Mouse (Mus musculus): ENCODE data around the gene Cyp2e1. TPM values are rescaled to one million over a fixed set of nuclear protein-coding genes. Genes with fewer than 3 reads are reported as not detected.

The Cyp2e1 gene
- polyA plus RNA-seq (2012; ENCODE audit: low replicate concordance) = not detected in 2 replicates

GRCm38 (mm10) chr7:140763447-140764020 is at the start of gene Cyp2e1:
Gene Cyp2e1 (plus strand): TSS chr7:140763739.

GRCm38 (mm10) chr7:140787406-140788052 is 24.0 kb downstream of the Cyp2e1 start, which contains the start of gene Syce1:
Gene Syce1 (minus strand): TSS chr7:140787852.

GRCm38 (mm10) chr7:140821653-140822329 is 58.3 kb downstream of the Cyp2e1 start, which contains the start of gene Zfp941:
Gene Zfp941 (minus strand): TSS chr7:140822178.

Other genes with a start within 250 kb of the Cyp2e1 start
- not detected in 2 replicates for gene Olfr538, start 195.9 kb upstream of the Cyp2e1 start, polyA plus RNA-seq (2012; ENCODE audit: low replicate concordance)
- not detected in 2 replicates for gene Olfr46, start 162.5 kb upstream of the Cyp2e1 start, polyA plus RNA-seq (2012; ENCODE audit: low replicate concordance)
- not detected in 2 replicates for gene Olfr61, start 134.8 kb upstream of the Cyp2e1 start, polyA plus RNA-seq (2012; ENCODE audit: low replicate concordance)
- gene Olfr53, start 117.3 kb upstream of the Cyp2e1 start, polyA plus RNA-seq (2012; ENCODE audit: low replicate concordance) = not detected in 2 replicates
- gene Olfr539, start 103.8 kb upstream of the Cyp2e1 start, polyA plus RNA-seq (2012; ENCODE audit: low replicate concordance) = 0.01 TPM in 1 of 2 replicates, not detected in the other
- not detected in 2 replicates for gene Olfr45, start 81.8 kb upstream of the Cyp2e1 start, polyA plus RNA-seq (2012; ENCODE audit: low replicate concordance)
- not detected in 2 replicates for gene Olfr541, start 66.5 kb upstream of the Cyp2e1 start, polyA plus RNA-seq (2012; ENCODE audit: low replicate concordance)
- gene Syce1, start 24.1 kb downstream of the Cyp2e1 start, polyA plus RNA-seq (2012; ENCODE audit: low replicate concordance) = 0.18 TPM in 1 of 2 replicates, not detected in the other
- not detected in 2 replicates for gene Zfp941, start 58.4 kb downstream of the Cyp2e1 start, polyA plus RNA-seq (2012; ENCODE audit: low replicate concordance)
- not detected in 2 replicates for gene Urah, start 71.3 kb downstream of the Cyp2e1 start, polyA plus RNA-seq (2012; ENCODE audit: low replicate concordance)
- gene Scgb1c1, start 81.8 kb downstream of the Cyp2e1 start, polyA plus RNA-seq (2012; ENCODE audit: low replicate concordance) = not detected in 2 replicates
- gene Odf3, start 84.1 kb downstream of the Cyp2e1 start, polyA plus RNA-seq (2012; ENCODE audit: low replicate concordance) = not detected in 2 replicates
- gene Gm45785, start 92.6 kb downstream of the Cyp2e1 start, polyA plus RNA-seq (2012; ENCODE audit: low replicate concordance) = not detected in 2 replicates
- 84.4 and 159 TPM in 2 replicates for gene Ric8a, start 93.2 kb downstream of the Cyp2e1 start, polyA plus RNA-seq (2012; ENCODE audit: low replicate concordance)
- gene Bet1l, start 93.8 kb downstream of the Cyp2e1 start, polyA plus RNA-seq (2012; ENCODE audit: low replicate concordance) = 5.3 and 13.3 TPM in 2 replicates
- 14.0 and 45.3 TPM in 2 replicates for gene Psmd13, start 118.2 kb downstream of the Cyp2e1 start, polyA plus RNA-seq (2012; ENCODE audit: low replicate concordance)
- 25.2 and 43.6 TPM in 2 replicates for gene Sirt3, start 118.6 kb downstream of the Cyp2e1 start, polyA plus RNA-seq (2012; ENCODE audit: low replicate concordance)
- not detected in 2 replicates for gene Cox8b, start 136.7 kb downstream of the Cyp2e1 start, polyA plus RNA-seq (2012; ENCODE audit: low replicate concordance)
- 0.27 TPM in 1 of 2 replicates, not detected in the other for gene Nlrp6, start 157.2 kb downstream of the Cyp2e1 start, polyA plus RNA-seq (2012; ENCODE audit: low replicate concordance)
- gene Pgghg, start 177.7 kb downstream of the Cyp2e1 start, polyA plus RNA-seq (2012; ENCODE audit: low replicate concordance) = 14.9 and 15.1 TPM in 2 replicates
- gene Ifitm5, start 186.6 kb downstream of the Cyp2e1 start, polyA plus RNA-seq (2012; ENCODE audit: low replicate concordance) = not detected in 2 replicates
- not detected in 2 replicates for gene Gm45717, start 192.2 kb downstream of the Cyp2e1 start, polyA plus RNA-seq (2012; ENCODE audit: low replicate concordance)
- 17.6 and 125 TPM in 2 replicates for gene Ifitm2, start 192.2 kb downstream of the Cyp2e1 start, polyA plus RNA-seq (2012; ENCODE audit: low replicate concordance)
- gene Ifitm1, start 203.5 kb downstream of the Cyp2e1 start, polyA plus RNA-seq (2012; ENCODE audit: low replicate concordance) = 8.5 TPM in 2 replicates
- 25.7 and 51.0 TPM in 2 replicates for gene Ifitm3, start 247.0 kb downstream of the Cyp2e1 start, polyA plus RNA-seq (2012; ENCODE audit: low replicate concordance)

All from hematopoietic multipotent progenitor cell, adult 10-12 weeks (in vitro differentiated cells).